Mouse (Mus musculus) regulatory T cell (primary cell): ENCODE data around the gene Actg1.

Source experiments
- in situ Hi-C: fragments of 300-600 bp; cut with MboI, MseI; formaldehyde crosslinking; loops from one replicate; pipeline ENCODE4 v1.15.1; 2025; ENCODE audit warnings: high pct_unique_total_duplicates

Gene Actg1

DNA sequence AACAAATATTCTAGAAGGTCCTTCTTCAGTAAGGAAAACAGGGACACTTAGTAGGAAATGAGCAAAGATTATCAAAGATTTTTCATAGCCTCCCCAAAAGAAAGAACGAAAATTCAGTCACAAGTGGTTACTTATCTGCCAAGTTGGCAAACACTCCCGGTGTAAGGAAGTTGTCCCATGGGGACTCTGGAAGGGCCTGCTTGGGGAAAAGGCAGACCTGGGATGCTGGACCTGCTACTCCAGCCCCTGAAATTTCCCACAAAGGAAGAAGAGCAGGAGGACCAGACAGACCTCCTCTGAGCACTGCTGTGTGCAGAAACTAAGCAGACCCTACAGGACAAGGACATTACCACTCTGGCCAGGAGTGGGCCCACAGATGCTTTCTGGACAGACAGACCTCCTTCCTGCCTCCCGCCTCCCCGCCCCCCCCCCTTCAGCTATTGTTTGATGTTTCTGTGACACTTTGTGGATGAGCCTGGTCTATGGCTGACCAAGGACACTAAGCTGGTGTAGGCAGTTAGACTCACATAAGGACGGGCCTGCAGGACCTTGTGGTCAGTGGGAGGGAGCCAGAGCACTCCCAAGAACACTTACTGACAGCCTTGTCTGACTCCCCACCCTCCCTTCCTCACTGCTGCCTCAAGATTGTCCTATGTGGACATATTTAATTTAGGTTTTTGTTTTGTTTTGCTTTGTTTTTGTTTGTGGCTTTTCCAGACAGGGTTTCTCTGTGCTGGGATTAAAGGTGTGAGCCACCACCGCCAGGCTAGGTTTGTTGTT, 34.2 kb downstream of the Actg1 start:
- in situ Hi-C loops = no loop called here

DNA sequence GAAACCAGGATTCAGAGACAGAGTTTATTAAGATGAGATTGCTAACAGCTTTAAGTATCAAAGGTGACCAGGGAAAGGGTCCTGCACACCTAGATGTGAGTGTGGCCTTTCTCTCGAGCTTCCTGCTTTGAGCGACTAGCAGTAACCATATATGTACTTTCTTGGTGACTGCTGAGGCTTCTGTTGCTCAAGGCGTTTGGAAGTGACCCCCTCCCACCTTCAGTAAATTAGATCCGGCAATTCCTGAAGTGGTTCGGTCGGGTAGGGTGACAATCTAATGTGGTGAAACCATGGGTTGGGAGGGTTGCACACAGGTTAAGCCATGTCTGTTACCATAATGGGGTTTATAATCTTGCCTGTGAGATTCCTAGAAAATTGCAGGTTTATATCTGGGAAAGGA, 36.3 kb downstream of the Actg1 start:
- in situ Hi-C loops = no loop called here

DNA sequence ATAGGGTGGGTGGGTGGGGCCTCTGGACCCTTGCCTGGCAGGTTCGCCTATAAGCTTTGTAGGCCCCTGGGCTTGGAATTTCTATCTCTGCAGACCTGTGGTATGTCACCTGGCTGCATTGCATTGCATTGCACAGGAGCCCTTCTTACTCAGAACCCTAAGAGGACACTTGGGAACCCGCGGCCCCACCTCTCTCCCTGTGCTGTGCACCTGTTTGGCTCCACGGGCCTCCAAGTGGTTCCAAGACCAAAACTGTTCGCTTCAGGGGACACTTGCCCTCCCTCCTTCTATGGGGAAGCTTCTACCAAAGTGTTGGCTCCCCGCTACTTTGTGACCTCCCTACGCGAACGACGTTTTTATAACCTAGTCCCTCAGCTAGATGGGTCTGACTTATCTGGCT, 36.8 kb downstream of the Actg1 start:
- in situ Hi-C loops = no loop called here

DNA sequence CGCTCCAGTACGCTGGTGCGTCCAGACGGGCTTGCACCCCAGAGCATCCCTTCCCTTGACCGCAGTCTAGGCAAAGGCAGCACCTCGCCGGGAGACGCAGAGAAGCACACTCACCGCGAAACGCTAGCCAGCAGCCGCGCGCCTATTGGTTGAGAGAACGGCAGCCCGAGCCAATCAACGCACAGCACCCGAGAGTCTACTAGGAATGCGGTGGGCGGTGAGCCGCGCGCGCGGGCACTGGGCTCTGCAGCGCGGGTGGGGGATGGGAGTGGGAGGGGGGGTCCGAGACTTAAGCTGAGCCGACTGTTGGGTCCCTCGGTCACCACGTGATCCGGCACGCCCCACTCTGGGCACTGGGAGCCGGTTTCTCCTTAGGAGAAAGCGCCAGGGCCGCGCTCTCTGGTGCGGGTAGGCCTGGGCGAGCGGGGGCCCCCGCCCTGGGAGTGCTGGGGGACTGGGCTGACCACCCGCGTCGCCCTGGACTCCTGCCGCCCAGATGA, 37.5 kb downstream of the Actg1 start:
- in situ Hi-C loops = no loop called here

DNA sequence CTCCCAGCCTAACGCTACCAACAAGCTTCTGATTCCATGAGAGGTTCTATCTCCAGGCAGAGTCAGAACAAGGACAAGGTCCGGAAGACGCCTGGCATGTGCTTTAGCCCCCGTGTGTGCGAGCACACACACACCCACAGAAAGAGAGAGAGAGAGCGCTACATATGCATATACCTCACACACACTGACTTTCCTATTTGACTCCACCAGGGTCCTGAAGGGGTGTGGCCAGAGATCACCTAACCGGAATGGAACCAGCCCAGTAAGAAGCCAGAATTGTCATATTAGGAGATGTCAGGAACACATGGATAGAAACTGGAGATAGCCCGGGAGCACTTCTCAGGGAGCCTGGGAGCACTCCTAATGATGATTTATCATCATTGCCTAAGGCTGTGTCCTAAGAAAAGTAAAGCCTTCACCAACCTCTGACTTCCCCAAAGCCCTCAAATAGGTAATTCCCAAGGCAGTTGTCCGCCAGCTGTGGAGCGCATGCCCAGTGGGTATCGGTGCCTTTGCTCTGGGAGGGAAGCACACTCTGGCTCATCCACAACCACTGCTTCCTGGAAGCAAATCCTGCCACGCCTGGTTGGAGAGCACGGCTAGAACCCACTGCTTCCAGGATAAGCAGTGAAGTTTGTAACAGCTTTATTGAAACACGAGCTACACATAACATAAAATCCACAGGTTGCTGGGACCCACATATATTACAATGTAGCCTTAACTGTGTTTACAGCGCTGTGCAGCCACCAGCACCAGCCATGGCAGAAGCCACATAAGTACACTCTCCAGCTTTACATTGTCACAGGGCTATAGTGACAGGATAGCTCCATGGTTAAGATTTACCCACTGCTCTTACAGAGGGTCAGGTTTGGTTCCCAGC, 39.7 kb downstream of the Actg1 start:
- in situ Hi-C loops = loop anchor here (10.0 kb wide), 1 partner anchor 204 kb away; no protein-coding TSS in a partner anchor

DNA sequence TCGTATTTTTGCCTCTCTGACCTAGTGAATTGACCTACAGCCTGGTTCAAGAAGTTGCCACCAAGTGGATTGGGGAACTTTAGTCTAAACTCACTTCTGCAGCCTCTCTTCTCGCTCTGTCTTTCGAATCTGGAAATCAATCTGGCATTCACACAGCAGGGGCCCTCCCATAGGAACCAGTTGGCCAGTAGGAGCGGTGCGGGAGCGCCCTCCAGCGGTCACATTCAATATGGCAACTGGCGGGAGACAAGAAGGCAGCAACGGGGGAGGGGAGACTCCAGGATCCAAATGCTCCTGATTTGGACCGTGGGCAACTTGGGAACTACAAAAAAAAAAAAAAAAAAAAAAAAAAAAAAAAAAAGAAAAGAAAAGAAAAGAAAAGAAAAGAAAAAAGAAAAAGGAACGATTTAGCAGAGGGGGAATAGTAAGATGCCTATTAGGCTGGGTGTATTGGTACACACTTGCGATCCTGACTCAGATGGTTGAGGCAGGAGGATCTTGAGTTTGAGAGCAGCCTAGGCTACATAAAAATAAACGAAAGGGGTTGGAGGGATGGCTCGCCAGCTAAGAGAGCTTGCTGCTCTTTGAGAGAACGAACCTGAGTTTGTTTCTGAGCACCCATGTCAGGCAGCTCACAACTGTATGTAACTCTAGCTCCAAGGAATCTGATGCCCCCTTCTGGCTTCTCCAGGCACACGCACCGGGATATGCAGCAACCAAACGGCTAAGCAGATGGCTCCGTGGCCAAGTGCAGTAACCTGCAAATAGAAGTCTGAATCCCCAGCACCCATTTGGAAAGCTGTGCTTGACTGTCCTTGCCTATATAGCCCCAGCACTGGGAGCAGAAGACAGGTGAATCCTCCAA, 40.5 kb downstream of the Actg1 start:
- in situ Hi-C loops = loop anchor here (10.0 kb wide), 1 partner anchor 203 kb away; no protein-coding TSS in a partner anchor

DNA sequence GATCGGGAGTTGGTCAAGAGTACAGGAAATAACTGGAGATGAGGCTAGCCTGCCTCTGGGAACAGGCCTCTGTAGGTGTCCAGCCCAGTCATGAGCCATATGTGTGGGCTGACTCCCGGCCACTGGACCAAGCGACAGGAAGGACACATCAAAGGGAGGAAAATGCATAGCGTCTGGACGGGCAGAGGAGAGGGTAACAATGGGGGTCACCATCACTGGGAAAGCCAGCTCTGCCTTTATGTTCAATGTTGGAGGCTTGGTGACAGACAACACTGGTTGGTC, 41.3 kb downstream of the Actg1 start:
- in situ Hi-C loops = loop anchor here (10.0 kb wide), 1 partner anchor 202 kb away; no protein-coding TSS in a partner anchor

DNA sequence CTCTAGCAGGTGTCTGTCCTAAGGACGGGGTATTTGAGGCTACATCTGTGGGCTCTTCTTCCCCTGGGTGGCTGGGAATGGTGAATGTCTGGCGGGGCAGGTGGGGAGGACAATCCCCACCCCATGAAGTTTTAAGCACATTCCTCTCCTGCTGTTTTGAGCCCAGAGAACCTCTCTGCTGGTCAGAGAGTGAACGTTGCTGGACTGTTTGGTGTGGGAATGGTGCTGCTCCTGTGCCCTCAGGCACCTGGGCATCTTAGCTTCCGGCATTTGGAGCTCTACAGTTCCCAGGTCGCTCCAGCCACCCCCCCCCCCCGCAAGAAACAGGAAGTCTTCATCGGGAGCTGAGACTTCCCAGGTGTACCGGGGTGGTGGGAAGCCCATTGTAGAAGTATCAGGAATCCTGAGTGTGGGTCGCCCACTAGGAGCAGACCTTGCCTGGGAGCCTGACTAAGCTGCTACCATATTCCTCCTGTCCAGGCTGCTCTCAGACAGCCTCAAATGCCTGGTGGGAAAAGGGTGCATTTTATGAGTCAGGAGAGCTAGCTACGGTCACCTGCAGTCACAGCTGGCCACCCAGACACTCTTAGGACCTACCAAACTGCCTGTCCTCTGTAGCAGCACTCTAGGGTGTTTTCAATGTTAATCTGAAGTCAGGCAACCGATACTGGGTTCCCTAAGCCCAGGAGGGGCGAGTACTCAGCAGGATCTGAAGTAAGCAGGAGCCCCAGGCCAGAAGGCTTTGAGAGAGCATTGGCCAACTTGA, 41.8 kb downstream of the Actg1 start:
- in situ Hi-C loops = loop anchor here (10.0 kb wide), 1 partner anchor 202 kb away; no protein-coding TSS in a partner anchor

DNA sequence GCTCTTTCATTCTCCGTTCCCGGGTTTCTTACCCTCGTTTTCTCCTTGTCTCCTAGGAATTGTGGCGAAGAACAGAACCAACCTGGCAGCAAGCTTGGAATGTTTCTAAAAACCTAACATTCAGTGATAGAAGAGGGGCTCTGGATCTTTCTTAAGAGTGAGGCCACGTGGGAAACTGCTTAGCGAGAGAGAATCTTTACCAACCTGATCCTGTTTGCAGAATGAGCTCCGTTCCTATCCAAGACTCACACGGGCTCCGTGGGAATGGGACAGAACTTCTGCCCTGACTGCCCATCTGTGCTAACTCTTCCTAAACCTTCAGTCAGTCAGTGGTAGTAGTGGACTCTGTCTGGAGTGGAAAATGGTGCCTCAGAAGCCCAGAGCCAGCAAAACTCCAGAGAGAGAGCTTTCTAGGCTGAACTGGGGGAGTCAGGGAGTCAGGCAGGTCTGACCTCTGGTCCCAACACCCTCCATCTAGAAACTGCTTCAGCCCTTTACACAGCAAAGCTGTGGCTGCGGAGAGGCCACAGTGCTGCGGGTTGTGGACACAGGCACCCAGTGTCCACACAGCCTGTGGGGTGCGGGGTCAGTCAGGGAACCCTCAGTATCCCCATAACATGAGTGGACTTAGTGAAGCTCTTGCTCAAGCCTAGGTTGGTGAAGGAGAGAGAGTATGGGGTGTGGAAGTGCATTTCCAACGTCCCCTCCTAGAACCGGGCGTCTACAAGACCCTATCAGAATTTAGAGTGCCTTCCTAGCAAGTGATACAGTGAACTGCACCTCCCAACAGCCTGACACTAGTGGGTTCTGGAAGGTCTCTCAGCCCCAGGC, 42.6 kb downstream of the Actg1 start:
- in situ Hi-C loops = loop anchor here (10.0 kb wide), 1 partner anchor 201 kb away; no protein-coding TSS in a partner anchor

DNA sequence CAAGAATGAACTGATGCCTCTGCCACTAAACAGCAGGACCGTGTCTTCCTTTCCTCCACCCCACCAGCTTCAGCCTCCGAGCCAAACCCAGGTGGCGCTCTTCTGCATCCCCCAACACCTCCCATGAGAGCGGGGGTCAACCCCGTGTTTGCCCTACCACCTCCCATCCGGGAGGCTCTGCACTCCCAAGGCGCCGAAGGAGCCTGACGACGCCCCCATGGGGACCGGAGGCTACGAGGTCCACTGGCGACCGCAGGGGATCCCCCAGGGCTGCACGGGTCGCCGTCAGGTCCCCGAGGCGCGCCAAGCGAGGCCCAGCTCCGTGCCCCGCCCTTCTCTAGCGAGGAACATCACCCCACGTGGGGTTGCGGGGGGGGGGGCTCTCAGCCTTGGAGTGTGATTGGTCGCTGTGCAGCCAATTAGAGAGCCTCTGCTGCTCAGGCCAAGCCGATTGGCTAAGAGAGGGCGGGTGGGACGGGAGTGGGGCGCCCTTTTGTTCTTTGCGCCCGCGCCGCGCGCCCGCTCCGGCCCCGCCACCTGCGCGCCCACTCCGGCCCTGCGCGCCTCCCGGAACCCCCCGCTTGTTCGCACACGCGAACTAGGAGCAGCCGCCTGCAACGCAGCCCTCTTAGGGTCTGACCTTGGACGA, 43.3 kb downstream of the Actg1 start:
- in situ Hi-C loops = loop anchor here (10.0 kb wide), 1 partner anchor 200 kb away; no protein-coding TSS in a partner anchor

DNA sequence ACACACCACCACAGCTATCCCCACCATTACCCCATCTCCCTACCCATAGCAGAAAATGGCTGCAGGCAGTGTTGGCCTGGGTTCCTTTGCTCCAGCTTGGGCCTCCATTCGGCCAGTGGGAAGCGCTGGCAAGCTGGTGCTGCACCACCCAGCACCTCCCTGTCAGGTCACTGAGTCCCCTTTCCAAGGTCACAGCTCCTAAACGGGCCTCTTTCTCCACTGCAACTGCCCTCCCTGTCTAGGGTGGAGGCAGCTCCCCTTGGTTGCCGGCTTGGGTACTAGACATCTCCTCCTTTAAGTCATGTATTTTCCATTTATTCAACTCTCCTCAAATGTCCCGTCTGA, 44.0 kb downstream of the Actg1 start:
- in situ Hi-C loops = loop anchor here (10.0 kb wide), 1 partner anchor 200 kb away; no protein-coding TSS in a partner anchor

DNA sequence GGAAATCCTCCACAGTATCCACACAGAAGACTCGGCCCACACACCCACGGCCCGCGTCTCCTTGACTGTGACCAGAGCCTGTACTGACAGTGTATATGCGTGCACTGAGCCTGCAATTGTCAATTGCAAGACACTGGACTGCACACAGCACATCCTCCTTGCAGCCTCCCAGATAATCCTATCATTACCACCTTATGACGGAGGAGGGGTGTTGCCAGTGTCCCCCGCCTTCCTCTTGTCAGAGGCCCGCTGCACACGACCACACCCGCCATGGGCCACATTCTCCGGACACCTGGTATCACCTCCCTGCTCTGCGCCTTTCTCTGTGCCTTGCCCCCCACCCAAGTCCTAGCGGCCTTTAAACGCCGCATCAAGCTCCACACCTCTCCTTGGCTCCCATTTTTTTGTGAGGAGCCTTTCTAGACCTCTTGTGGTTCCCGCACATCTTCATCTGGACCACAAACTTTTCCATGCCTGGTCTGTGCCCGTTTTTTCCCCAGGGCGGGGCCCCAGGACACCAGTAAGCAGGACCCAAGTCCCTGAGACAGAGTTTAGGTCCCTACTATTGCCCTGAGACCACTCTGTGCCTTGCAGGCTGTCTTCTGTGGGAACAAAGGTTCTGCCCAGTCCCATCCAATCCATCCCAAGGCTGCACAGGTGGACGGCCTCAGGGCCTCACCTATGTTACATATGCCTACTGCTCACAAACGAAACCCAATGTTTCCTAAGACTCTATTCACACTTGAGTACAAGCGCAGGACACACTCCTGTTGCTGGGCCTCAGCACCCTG, 44.6 kb downstream of the Actg1 start:
- in situ Hi-C loops = loop anchor here (10.0 kb wide), 1 partner anchor 199 kb away; no protein-coding TSS in a partner anchor

DNA sequence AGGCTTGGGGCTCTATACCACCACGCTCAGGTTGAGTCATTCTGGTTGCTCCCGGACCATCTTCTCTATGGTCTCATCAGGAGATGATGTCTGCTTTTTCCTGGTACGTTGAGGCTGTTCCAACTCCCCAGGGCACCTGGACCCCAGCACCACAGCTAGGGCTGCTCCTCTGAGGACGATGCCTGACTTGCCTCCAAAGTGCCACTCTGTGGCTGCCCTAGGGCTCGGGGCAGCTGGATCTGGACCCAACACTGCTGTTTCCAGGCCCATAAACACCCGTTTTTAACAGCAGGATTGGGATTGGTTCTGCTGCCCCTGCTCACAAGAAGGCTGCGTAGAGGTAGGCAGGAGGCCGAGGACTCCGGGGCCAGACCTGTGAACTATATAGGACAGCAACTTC, 45.2 kb downstream of the Actg1 start:
- in situ Hi-C loops = loop anchor here (10.0 kb wide), 1 partner anchor 198 kb away; no protein-coding TSS in a partner anchor

DNA sequence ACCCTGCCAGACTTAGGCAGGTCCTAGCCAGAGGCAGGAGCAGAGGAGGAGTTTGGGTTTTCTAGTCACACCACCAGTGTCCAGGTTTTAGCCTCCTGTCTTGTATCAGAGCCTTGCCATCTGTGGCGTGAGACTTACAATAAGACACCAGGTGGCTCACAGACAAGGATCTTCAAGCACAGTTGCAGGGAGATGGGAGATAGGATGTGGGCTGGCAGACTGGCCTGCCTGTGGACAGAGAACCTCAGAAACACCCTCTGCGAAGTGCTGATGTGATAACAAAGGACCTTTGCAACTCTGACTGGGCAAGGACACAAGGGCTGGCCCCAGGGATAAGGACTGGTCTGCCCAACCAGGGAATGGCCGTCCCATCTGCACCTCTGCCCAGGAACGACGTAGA, 48.9 kb downstream of the Actg1 start:
- in situ Hi-C loops = no loop called here

DNA sequence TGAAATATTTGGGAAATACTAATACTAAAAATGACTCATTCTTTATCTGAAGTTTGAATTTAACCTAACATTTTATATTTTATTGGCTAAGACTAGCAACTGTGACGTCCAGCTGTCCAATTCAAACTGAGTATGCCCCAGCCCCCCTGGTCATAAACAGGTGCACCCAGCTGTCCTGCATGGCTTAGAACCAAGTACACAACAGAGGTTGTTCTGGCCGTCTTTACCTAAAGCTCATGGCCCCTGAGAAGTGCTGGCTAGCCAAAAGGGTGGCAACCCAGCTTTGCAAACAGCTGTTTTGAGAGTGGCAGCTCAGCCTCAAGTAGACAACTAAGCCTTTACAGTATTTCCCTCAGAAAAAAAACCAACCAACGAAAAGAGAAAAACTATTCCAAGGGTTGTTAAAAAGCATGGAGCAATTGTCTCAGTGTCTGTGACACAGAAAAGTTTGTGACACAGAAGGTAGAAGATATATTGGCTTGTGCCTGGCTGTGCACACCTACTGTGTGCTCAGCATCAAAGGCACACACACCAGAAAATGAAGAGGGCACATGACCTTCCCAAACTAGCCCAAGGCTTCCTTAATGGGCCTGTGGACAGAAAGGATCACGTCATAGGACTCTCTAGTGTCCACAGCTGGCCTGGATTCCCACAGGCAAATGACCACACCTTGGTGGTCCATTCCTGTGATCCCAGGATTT, 49.8 kb downstream of the Actg1 start:
- in situ Hi-C loops = no loop called here

DNA sequence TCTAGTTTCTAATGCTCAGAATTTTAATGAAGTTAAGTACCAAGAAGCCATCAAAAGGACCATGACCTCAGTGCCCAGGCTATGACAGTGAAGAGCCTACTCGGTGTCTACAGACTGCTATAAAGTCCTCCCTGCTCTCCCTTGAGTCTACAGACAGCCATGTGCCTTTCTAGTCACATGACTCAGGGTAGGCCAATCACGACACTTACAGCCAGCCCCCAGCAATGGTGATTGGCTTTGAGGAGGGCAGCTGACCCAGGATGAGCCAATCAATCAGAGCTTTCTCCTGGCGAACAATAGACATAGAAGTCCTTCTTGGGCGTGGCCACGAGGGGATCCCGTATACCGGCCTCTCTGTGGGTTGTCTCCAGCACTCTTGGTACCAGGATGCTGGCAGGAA, 50.6 kb downstream of the Actg1 start:
- in situ Hi-C loops = no loop called here

DNA sequence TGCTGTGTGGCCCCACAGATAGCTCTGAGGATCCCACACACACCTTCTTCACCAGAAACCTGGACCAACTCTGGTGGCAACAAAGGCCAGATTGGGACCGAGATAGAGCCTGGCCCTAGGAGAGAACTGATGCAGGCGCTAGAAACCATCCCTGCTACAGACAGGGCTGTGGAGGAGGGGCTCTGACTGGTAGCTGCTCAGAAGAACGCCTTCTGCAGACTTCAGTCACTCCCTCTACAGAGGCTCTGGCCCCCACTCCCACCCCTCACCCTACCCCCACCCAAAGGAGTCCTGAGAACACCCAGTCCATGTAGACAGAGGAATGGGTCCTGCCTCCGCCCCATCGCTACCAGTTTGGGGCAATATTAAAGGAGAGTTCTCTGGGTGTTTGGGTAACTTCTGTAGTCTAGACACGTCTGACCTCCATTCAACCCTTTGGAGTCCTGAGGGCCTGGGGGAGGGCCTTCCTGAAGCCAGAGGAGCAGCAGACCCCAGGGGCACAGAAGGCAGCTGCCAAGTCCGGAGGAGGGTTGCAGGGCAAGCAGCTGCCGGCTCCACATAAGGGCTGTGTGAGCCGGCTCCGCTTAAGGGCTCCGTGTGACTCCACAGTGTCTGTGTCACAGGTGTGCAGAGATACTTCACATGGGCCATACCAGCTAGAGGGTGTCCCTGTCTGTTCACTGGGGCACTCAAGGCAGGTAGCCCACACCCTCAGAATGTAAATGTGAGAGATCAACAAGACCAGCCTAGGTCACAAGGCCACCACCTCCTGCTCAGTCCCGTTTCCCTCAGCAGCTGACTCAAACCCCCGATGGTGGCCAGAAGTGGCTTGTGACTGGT, 51.8 kb downstream of the Actg1 start:
- in situ Hi-C loops = no loop called here
